Comparison of ENCODE assay signal across 21 mouse cellular contexts in the genomic region with DNA sequence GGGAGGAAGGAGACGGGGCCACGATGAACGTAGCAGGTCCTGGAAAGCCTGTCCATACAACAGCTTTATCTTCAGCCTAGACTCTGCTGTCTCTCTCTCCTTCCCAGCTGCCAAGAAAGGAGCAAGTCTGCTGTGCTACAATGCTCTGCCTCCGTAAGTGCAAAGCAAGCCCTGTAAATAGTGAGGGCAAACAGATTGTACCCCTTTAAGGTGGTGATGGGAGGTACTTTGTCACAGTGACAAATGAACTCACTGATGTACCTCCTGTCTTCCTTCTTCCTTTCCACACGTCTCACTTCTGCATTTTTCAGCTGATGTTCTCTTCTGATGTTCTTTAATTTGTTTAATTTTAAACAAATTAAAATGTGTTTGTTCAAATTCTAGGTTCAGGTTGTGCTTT. TPM values are rescaled to one million over a fixed set of nuclear protein-coding genes. Genes with fewer than 3 reads are reported as not detected.
DNase-seq lines count a peak whose midpoint lies in the region; ATAC-seq and TF ChIP-seq lines count a peak whose summit lies in the region.
"Had no signal": no experiment of that assay in that cellular context is flagged by ENCODE, and none has a peak within 500 bp of the region (broad histone marks: within the 10 kb centered on the region; RNA-seq: fewer than 3 reads in every experiment).

No protein-coding gene starts in this region.

- no peaks in the 10 kb centered on the region; the same call in 1 of the 2 replicates for H3K9me3 ChIP-seq in liver, postnatal 0 days (ENCODE audit: low read length)
- H3K9me3 ChIP-seq: embryonic facial prominence, embryonic 12.5 days; neural tube, embryonic 15.5 days had no signal

- ATAC-seq in liver, postnatal 0 days: no peak
- peak; percentile 61; the same call in 1 of the 2 replicates for ATAC-seq in monocyte, adult 5-6 weeks (replicated peaks; ENCODE audit: insufficient number of reproducible peaks, low FRiP score, low TSS enrichment, poor library complexity, severe bottlenecking)
- ATAC-seq: midbrain, embryonic 16.5 days had no signal

- no peak for TF ChIP-seq CTCF in liver, postnatal 0 days (IDR thresholded peaks at IDR 0.05; ENCODE audit: low read depth)

- H3K9ac ChIP-seq in liver, postnatal 0 days (replicated peaks): no peak overlapping the region
- H3K9ac ChIP-seq: embryonic facial prominence, embryonic 12.5 days; forebrain, embryonic 12.5 days; hindbrain, embryonic 13.5 days; limb, embryonic 13.5 days; neural tube, embryonic 15.5 days had no signal

- TF ChIP-seq EP300 in liver, postnatal 0 days (IDR thresholded peaks at IDR 0.05; ENCODE audit: low read depth): no peak

- DNase-seq in adrenal gland, postnatal 10 days: peak; percentile 31
- DNase-seq in adrenal gland, postnatal 25 days: no peak
- DNase-seq in liver, postnatal 0 days: no peak
- DNase-seq in liver (no peak), R1 (ENCODE audit: low read depth, low spot score) (peak; percentile 33)
- DNase-seq in right cerebral cortex, postnatal 14 days: no peak
- DNase-seq in embryo, embryonic 10.5 days (ENCODE audit: low spot score): no peak
- DNase-seq: cerebellum, adult 9-10 months; gastrocnemius, postnatal 14 days; lung, postnatal 10 days; right cerebral cortex, postnatal 25 days; thymus, adult 18-20 months had no signal

- 45% methylated on average over 5 of the region's 5 CpGs for WGBS in liver, postnatal 0 days (ENCODE audit: insufficient replicate concordance)

- no peak overlapping the region for H3K4me3 ChIP-seq in liver, postnatal 0 days (ENCODE audit: low read depth, low read length)
- H3K4me3 ChIP-seq: embryonic facial prominence, embryonic 12.5 days; forebrain, embryonic 12.5 days; hindbrain, embryonic 13.5 days; limb, embryonic 13.5 days; neural tube, embryonic 15.5 days had no signal

- H3K27me3 ChIP-seq in liver, postnatal 0 days (ENCODE audit: insufficient read depth, low read length): no peaks in the 10 kb centered on the region
- H3K27me3 ChIP-seq: embryonic facial prominence, embryonic 12.5 days; forebrain, embryonic 12.5 days; hindbrain, embryonic 13.5 days; limb, embryonic 13.5 days; neural tube, embryonic 15.5 days; Patski had no signal

- H3K4me2 ChIP-seq in liver, postnatal 0 days (ENCODE audit: low read depth, low read length): peak overlapping the region; percentile 22; the same call in 1 of the 2 replicates
- H3K4me2 ChIP-seq: embryonic facial prominence, embryonic 12.5 days; forebrain, embryonic 12.5 days; hindbrain, embryonic 13.5 days; limb, embryonic 13.5 days; neural tube, embryonic 15.5 days had no signal

- H3K27ac ChIP-seq in liver, postnatal 0 days (ENCODE audit: low read depth): 0 out of 2 replicates have a peak overlapping the region, but pooled peaks have one; percentile 4
- H3K27ac ChIP-seq: embryonic facial prominence, embryonic 12.5 days; forebrain, embryonic 12.5 days; hindbrain, embryonic 13.5 days; kidney, postnatal 0 days; limb, embryonic 13.5 days; neural tube, embryonic 15.5 days had no signal

- H3K4me1 ChIP-seq in liver, postnatal 0 days (ENCODE audit: insufficient read depth): peaks cover 8% of the 10 kb centered on the region; the same call in 1 of the 2 replicates
- H3K4me1 ChIP-seq: hindbrain, embryonic 13.5 days; neural tube, embryonic 15.5 days had no signal

- H3K36me3 ChIP-seq in liver, postnatal 0 days (replicated peaks; ENCODE audit: insufficient read depth, low read length): no peaks in the 10 kb centered on the region
- H3K36me3 ChIP-seq: embryonic facial prominence, embryonic 12.5 days; forebrain, embryonic 12.5 days; hindbrain, embryonic 13.5 days; limb, embryonic 13.5 days; neural tube, embryonic 15.5 days had no signal

RNA-seq across cellular contexts. Expression of gene Cggbp1, which starts 32.1 kb away (rescaled TPM):
- total RNA-seq in adrenal gland, postnatal 10 days (2021): 100 to 1,000 TPM; 109 to 115 TPM
- total RNA-seq in adrenal gland, postnatal 25 days (2021): 136 and 153 TPM in 2 replicates
- polyA plus RNA-seq in liver, postnatal 0 days (2015; fragmentation: Nextera tagmentation; extraction: Ambion mirVana): 22.7 and 23.8 TPM in 2 replicates
- total RNA-seq in monocyte, adult 5-6 weeks (2017): 79.2 to 119 TPM (median 83.8 TPM) in 3 replicates

RNA-seq across cellular contexts. Expression of gene Zfp654, which starts 32.4 kb away (rescaled TPM):
- 10 to 100 TPM; 15.4 to 16.7 TPM for total RNA-seq in adrenal gland, postnatal 10 days (2021)
- total RNA-seq in adrenal gland, postnatal 25 days (2021): 23.1 and 23.3 TPM in 2 replicates
- 2.1 TPM in 2 replicates for polyA plus RNA-seq in liver, postnatal 0 days (2015; fragmentation: Nextera tagmentation; extraction: Ambion mirVana)
- total RNA-seq in monocyte, adult 5-6 weeks (2017): 20.6 to 26.0 TPM (median 22.4 TPM) in 3 replicates

Comparison
In these comparisons a context has a peak if more than half of its experiments do, and no peak if none do; other contexts are left out.
1. DNase-seq: peak in adrenal gland, postnatal 10 days (single experiment) and R1 (single experiment); none in adrenal gland, postnatal 25 days (single experiment), liver, postnatal 0 days (single experiment), liver (single experiment), right cerebral cortex, postnatal 14 days (single experiment) and embryo, embryonic 10.5 days (single experiment).